Mouse (Mus musculus) heart, adult 8-10 months (tissue): ENCODE results near the gene Stap2. TPM values are rescaled to one million over a fixed set of nuclear protein-coding genes. Genes with fewer than 3 reads are reported as not detected.
A peak's percentile ranks its signal among the peaks of the same experiment; 100 is the strongest.

Experiments used
- DNase-seq: peaks from one replicate; pipeline ENCODE4 v3.0.0; 2022; ENCODE audit warnings: low spot score
- total RNA-seq, 4 experiments: library from RNA; stranded (reverse); gene quantifications; 2 replicates each; pipeline ENCODE4 v1.2.4; 2022

Gene Stap2
- total RNA-seq, 4 experiments from 2014 or later, result 11.8 to 17.5 (median 14.4) TPM

- DNase-seq, result no peak
These were observed 45.2 kb downstream of the Stap2 start for GRCm38 (mm10) chr17:55959946-55960740.

- DNase-seq, result peak; percentile 96
These were observed 46.3 kb downstream of the Stap2 start, which contains the start of gene Yju2 for GRCm38 (mm10) chr17:55958918-55959728. Gene Yju2, plus strand, starts transcription at chr17:55959099.

DNA sequence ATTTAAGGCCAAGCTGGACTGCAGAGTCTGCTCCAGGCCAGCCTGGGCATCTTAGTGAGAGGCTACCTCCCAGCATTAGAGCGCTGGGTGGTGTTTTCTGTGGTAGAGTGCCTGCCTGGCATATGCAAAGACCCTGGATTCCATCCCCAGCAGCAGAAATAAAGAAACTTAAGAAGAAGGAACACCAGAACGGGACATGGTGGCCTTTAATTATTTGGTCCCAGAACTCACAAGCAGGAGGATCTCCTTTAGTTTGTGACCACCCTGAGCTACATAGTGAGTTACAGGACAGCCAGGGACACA, 46.8 kb downstream of the Stap2 start:
- no peak for DNase-seq

DNA sequence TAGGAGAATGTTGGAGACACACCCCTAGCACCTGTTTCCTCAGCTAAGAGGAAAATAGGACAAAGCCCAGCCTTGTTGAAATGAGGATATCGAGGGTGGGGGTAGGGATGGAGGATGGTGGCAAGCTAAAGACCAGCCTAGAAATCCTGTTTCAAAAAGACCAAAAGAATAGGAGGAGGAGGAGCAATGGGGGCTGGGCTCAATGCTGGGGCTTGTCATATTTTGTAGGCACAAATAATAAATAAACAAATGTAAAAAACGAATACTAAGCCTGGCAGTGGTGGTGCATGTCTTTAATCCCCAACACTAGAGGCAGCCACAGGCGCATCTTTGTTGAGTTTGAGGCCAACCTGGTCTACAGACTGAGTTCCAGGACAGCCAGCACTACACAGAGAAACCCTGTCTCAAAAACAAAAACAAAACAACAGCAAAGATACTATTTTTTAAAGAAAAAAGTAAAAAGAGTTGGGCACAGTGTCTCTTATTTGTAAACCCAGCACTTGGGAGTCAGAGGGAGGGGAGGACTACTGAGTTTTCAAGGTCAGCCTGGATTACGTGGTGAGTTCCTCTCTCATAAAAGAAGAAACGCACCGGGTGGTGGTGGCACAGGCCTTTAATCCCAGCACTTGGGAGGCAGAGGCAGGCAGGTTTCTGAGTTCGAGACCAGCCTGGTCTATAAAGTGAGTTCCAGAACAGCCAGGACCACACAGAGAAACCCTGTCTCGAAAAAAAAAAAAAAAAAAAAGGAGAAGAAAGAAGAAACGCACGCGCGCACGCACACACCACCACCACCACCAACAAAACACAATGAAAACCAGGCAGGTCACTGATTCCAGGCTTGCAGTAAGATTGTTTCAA, 47.4 kb downstream of the Stap2 start:
- no peak for DNase-seq

DNA sequence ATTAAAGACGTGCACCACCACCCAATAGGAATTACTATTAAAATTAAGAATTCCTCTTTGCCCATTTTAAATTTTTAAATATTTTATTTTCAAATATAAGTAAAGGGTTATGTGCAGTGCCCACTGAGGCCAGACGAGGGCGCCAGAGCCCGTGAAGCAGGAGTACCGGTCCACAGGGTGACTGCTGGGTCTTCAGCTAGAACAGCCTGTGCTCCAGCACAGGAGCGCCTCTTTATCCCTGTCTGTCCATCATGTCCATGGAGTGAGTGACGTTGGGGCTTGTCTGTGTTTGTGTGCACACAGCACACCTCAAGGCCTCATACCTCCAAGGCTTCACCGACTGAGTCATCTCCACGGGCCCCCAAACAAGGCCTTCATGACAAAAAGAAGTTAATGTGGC, 48.2 kb downstream of the Stap2 start:
- peak; percentile 60 for DNase-seq

DNA sequence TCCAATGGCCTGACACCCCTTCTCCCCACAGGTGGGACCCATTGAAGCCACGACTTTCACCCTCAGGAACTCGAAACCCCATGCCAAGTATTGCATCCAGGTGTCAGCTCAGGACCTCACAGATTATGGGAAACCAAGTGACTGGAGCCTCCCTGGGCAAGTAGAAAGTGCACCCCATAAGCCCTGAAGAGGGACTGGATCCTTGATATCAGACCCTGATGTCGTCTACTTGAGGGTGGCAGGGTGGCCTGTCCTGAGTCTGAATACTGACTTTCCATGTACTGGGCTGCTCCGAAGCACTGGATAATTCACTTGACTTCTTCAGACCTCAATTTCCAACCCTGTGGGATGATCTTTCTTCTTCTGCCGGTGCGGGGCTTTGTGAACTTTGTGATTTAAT, 48.8 kb downstream of the Stap2 start:
- no peak for DNase-seq

DNA sequence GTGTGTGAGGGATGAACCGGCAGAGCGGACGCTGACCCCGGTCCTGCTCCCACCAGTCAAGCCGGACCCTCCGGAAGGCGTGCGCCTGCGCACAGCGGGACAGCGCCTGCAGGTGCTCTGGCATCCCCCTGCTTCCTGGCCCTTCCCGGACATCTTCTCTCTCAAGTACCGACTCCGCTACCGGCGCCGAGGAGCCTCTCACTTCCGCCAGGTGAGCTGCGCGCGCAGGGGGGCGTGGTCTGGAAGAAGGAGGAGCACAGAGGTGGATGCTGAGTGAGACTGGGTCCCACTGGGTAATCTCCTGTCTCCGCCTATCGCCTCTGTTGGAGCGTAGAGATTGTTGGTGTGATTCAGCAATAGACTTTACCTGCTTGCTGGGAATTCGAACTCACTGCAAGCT, 49.3 kb downstream of the Stap2 start:
- no peak for DNase-seq

DNA sequence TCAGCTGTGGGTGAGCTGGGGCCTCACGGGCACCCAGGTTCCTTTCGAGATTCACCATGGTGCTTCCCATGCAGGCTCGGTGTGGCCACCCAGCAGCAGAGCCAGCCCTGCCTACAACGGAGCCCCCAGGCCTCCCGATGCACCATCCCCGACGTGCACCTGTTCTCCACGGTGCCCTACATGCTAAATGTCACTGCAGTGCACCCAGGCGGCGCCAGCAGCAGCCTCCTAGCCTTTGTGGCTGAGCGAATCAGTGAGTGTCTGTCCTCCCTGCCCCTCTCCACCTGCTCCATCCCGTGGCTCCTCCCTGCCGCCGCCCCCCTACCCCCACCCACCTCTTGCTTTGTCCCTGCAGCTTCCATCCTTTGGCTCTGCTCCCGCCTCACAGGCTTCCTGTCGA, 51.2 kb downstream of the Stap2 start:
- DNase-seq, result no peak

GRCm38 (mm10) chr17:55953751-55954150, 51.6 kb downstream of the Stap2 start:
- no peak for DNase-seq

DNA sequence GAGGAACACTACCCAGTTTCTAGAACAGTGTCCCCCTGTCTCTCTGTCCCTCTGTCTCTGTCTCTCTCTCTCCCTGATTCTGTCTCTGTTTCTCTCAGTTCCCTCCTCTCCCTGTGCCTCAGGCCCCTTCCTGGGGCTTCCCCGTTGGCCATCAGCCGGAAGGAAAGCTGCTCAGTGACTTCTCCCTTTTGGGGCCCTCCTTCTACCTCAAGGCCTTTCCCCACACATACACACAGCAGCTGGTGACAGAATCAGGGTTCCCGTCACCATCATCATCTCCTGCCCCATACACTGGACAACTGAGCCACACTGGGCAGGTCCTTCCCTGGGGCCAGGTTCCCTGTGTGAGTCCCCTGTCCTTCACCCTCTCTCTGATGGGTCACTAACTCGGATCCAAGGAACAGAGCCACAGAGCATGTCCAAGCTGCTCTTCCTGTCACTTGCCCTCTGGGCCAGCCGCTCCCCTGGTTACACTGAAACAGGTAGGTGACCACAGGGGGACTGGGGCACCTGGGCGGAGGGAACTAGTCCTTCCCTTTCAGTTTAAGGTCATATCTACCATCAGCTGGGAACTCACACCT, 52.8 kb downstream of the Stap2 start, which contains the start of gene Ebi3:
Gene Ebi3, plus strand, starts transcription at position 194 of the 581 bp plus-strand sequence.
- DNase-seq, result no peak

GRCm38 (mm10) chr17:55952041-55952440, 53.3 kb downstream of the Stap2 start:
- DNase-seq, result no peak

- DNase-seq, result no peak
These were observed 54.8 kb downstream of the Stap2 start for GRCm38 (mm10) chr17:55950601-55951000.

DNA sequence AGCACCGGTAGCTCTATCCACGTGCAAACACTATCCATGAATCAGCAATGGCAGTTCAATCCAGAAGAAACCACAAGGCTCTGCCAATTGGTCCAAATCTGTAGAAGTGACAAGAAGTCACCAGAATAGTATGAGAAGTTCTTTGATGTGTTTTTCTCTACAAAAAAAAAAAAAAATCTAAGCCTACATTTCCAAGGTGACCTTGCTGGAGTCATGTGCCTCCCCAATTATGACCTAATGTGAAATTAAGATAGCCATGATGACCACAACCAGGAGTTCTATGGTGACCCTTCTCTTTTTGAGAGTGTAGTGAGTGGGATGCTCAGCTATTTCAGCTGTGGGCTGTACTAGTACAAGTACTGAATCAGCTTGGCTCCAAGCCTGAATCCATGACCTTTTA, 56.0 kb downstream of the Stap2 start, which contains the start of gene Zfp119b:
Gene Zfp119b, minus strand, starts transcription at position 101 of the 400 bp plus-strand sequence.
- no peak for DNase-seq

GRCm38 (mm10) chr17:55948647-55949046, 56.7 kb downstream of the Stap2 start:
- DNase-seq, result no peak

Other genes with a start within 250 kb of the Stap2 start
- gene Zfp119a, start 126.7 kb downstream of the Stap2 start, total RNA-seq, result 1 to 10 TPM; 2.9 to 4.0 (median 3.7) TPM
- gene Zfp959, start 113.5 kb downstream of the Stap2 start, total RNA-seq, result 1 to 10 TPM; 2.6 to 4.1 (median 3.5) TPM
- gene Zfp119b, start 56.1 kb downstream of the Stap2 start, total RNA-seq, result 1 to 10 TPM; 2.4 to 3.9 (median 3.1) TPM
- under 1 TPM; 0.23 to 0.97 (median 0.41) TPM for gene Ebi3, start 52.9 kb downstream of the Stap2 start, total RNA-seq
- 10 to 100 TPM in 1 of 4 experiments, 1 to 10 TPM in 3; 8.2 to 10.3 (median 9.0) TPM for gene Yju2, start 46.5 kb downstream of the Stap2 start, total RNA-seq
- gene Shd, start 35.1 kb downstream of the Stap2 start, total RNA-seq, result 1 to 10 TPM in 3 of 4 experiments, under 1 TPM in 1; 0.66 to 2.0 (median 1.5) TPM
- gene Fsd1, start 19.1 kb downstream of the Stap2 start, total RNA-seq, result 1 to 10 TPM in 1 of 4 experiments, under 1 TPM in 1, not detected in 2; 0.52 to 1.6 TPM
- gene Mpnd, start 127 bp upstream of the Stap2 start, total RNA-seq, result 10 to 100 TPM; 78.9 to 90.4 (median 87.1) TPM
- gene Sh3gl1, start 31.1 kb upstream of the Stap2 start, total RNA-seq, result 10 to 100 TPM; 12.3 to 14.4 (median 13.3) TPM
- gene Chaf1a, start 34.9 kb upstream of the Stap2 start, total RNA-seq, result 1 to 10 TPM in 3 of 4 experiments, under 1 TPM in 1; 0.84 to 1.9 (median 1.4) TPM
- gene Ubxn6, start 69.4 kb upstream of the Stap2 start, total RNA-seq, result 10 to 100 TPM; 50.4 to 64.4 (median 55.4) TPM
- gene Hdgfl2, start 74.0 kb upstream of the Stap2 start, total RNA-seq, result 10 to 100 TPM; 30.6 to 41.4 (median 35.2) TPM
- gene Plin4, start 104.2 kb upstream of the Stap2 start, total RNA-seq, result 100 to 1,000 TPM; 140 to 200 (median 164) TPM
- 100 to 1,000 TPM; 110 to 160 (median 150) TPM for gene Plin5, start 112.0 kb upstream of the Stap2 start, total RNA-seq
- 10 to 100 TPM; 47.5 to 68.7 (median 60.4) TPM for gene Lrg1, start 116.4 kb upstream of the Stap2 start, total RNA-seq
- 10 to 100 TPM in 1 of 4 experiments, 1 to 10 TPM in 3; 5.4 to 10.4 (median 8.6) TPM for gene Sema6b, start 134.8 kb upstream of the Stap2 start, total RNA-seq
- 1 to 10 TPM; 1.2 to 2.1 (median 1.4) TPM for gene Tnfaip8l1, start 156.9 kb upstream of the Stap2 start, total RNA-seq
- gene Mydgf, start 178.3 kb upstream of the Stap2 start, total RNA-seq, result 10 to 100 TPM; 25.5 to 29.8 (median 27.9) TPM
- gene Dpp9, start 213.3 kb upstream of the Stap2 start, total RNA-seq, result 10 to 100 TPM; 42.6 to 51.1 (median 46.6) TPM